ENCODE assay signal across 9 mouse cellular contexts in the genomic region with DNA sequence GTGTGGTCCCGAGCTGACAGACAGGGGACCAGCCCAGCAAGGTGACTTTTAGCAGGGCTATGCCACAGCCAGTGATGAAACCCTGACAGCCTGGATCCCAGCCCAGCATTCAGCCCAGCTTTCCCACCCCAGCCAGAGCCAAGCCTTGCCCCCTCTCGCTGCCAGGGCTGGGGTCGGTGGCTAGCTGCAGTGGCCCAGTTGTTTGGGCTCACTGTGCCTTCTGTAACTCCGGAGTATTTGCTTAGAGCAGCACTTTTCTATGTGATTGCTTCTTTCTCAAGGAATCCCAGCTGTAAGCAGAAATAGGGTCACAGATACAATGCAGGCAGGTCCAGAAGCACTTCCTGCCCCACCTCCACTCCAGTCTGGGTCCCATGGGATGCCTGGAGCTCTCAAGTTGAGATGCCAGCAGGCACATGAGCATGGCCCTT.
DNase-seq lines count a peak whose midpoint lies in the region; ATAC-seq lines count a peak whose summit lies in the region.
"Had no signal": no experiment of that assay in that cellular context is flagged by ENCODE, and none has a peak within 500 bp of the region (broad histone marks: within the 10 kb centered on the region; RNA-seq: fewer than 3 reads in every experiment).

No protein-coding gene starts in this region.

- WGBS in embryonic facial prominence, embryonic 10.5 days = 62% methylated on average over 4 of the region's 4 CpGs
- 63% methylated on average over 4 of the region's 4 CpGs for WGBS in hindbrain, embryonic 14.5 days
- 46% methylated on average over 4 of the region's 4 CpGs for WGBS in liver, embryonic 16.5 days (ENCODE audit: insufficient replicate concordance)
- 82% methylated on average over 4 of the region's 4 CpGs for WGBS in forebrain, embryonic 15.5 days

- DNase-seq in left cerebral cortex, postnatal 4 days = peak; percentile 13
- no peak for DNase-seq in left cerebral cortex, postnatal 25 days (ENCODE audit: low spot score in 2 of 2)
- DNase-seq in embryonic facial prominence, embryonic 10.5 days (ENCODE audit: low spot score) = peak; percentile 41
- DNase-seq in hindbrain, embryonic 14.5 days (ENCODE audit: low spot score) = no peak
- DNase-seq in lung, postnatal 25 days (ENCODE audit: low spot score) = no peak
- DNase-seq in layer of hippocampus, postnatal 36 days = no peak

- no peak overlapping the region for H3K4me3 ChIP-seq in embryonic facial prominence, embryonic 10.5 days
- H3K4me3 ChIP-seq in hindbrain, embryonic 14.5 days (replicated peaks; ENCODE audit: low read length) = no peak overlapping the region
- no peak overlapping the region for H3K4me3 ChIP-seq in liver, embryonic 16.5 days (ENCODE audit: low read depth, low read length)
- no peak overlapping the region for H3K4me3 ChIP-seq in forebrain, embryonic 15.5 days
- H3K4me3 ChIP-seq: megakaryocyte, embryonic 14.5 days had no signal

- no peak overlapping the region for H3K9ac ChIP-seq in hindbrain, embryonic 14.5 days
- no peak overlapping the region for H3K9ac ChIP-seq in liver, embryonic 16.5 days (ENCODE audit: low read depth, low read length)
- H3K9ac ChIP-seq in forebrain, embryonic 15.5 days (replicated peaks) = no peak overlapping the region

- H3K27me3 ChIP-seq in embryonic facial prominence, embryonic 10.5 days (replicated peaks; ENCODE audit: low read depth, poor library complexity, severe bottlenecking) = no peaks in the 10 kb centered on the region
- no peaks in the 10 kb centered on the region for H3K27me3 ChIP-seq in hindbrain, embryonic 14.5 days (ENCODE audit: control insufficient read depth, insufficient read depth, low read length)
- no peaks in the 10 kb centered on the region for H3K27me3 ChIP-seq in liver, embryonic 16.5 days (ENCODE audit: control insufficient read depth, insufficient read depth, low read depth, low read length)
- no peaks in the 10 kb centered on the region for H3K27me3 ChIP-seq in forebrain, embryonic 15.5 days
- H3K27me3 ChIP-seq: megakaryocyte, embryonic 14.5 days had no signal

- intact Hi-C loops in left cerebral cortex, postnatal 4 days (cut with DNase I) = no loop called here
- intact Hi-C loops in left cerebral cortex, postnatal 25 days (cut with DNase I) = no loop called here

- H3K9me3 ChIP-seq in embryonic facial prominence, embryonic 10.5 days = no peaks in the 10 kb centered on the region
- H3K9me3 ChIP-seq in hindbrain, embryonic 14.5 days (ENCODE audit: control insufficient read depth, low read length) = no peaks in the 10 kb centered on the region
- no peaks in the 10 kb centered on the region for H3K9me3 ChIP-seq in liver, embryonic 16.5 days (replicated peaks; ENCODE audit: control insufficient read depth, low read length)
- no peaks in the 10 kb centered on the region for H3K9me3 ChIP-seq in forebrain, embryonic 15.5 days
- H3K9me3 ChIP-seq: megakaryocyte, embryonic 14.5 days had no signal

- H3K36me3 ChIP-seq in embryonic facial prominence, embryonic 10.5 days (replicated peaks) = no peaks in the 10 kb centered on the region
- H3K36me3 ChIP-seq in hindbrain, embryonic 14.5 days (replicated peaks; ENCODE audit: control insufficient read depth, insufficient read depth) = peaks cover 6% of the 10 kb centered on the region; the same call in 1 of the 2 replicates
- H3K36me3 ChIP-seq in liver, embryonic 16.5 days (ENCODE audit: control insufficient read depth, insufficient read depth) = no peaks in the 10 kb centered on the region
- H3K36me3 ChIP-seq in forebrain, embryonic 15.5 days = no peaks in the 10 kb centered on the region

- peak overlapping the region; percentile 71 for H3K27ac ChIP-seq in embryonic facial prominence, embryonic 10.5 days (replicated peaks)
- peak overlapping the region; percentile 41; the same call in 1 of the 2 replicates for H3K27ac ChIP-seq in hindbrain, embryonic 14.5 days
- peak overlapping the region; percentile 24; the same call in 1 of the 2 replicates for H3K27ac ChIP-seq in liver, embryonic 16.5 days (ENCODE audit: low read length)
- H3K27ac ChIP-seq in forebrain, embryonic 15.5 days (replicated peaks) = no peak overlapping the region

- no peak overlapping the region for H3K4me2 ChIP-seq in hindbrain, embryonic 14.5 days (replicated peaks)
- no peak overlapping the region for H3K4me2 ChIP-seq in liver, embryonic 16.5 days (ENCODE audit: low read depth, low read length)
- no peak overlapping the region for H3K4me2 ChIP-seq in forebrain, embryonic 15.5 days (replicated peaks)

- peaks cover 34% of the 10 kb centered on the region for H3K4me1 ChIP-seq in embryonic facial prominence, embryonic 10.5 days
- no peaks in the 10 kb centered on the region for H3K4me1 ChIP-seq in hindbrain, embryonic 14.5 days (replicated peaks; ENCODE audit: control insufficient read depth, insufficient read depth, low read length)
- no peaks in the 10 kb centered on the region for H3K4me1 ChIP-seq in liver, embryonic 16.5 days (ENCODE audit: control insufficient read depth, low read depth, low read length)
- H3K4me1 ChIP-seq in forebrain, embryonic 15.5 days = no peaks in the 10 kb centered on the region

- no peak for ATAC-seq in hindbrain, embryonic 14.5 days (ENCODE audit: low FRiP score)
- ATAC-seq in liver, embryonic 16.5 days (ENCODE audit: low read depth) = 0 out of 2 replicates have a peak, but pooled peaks have one; percentile 19
- ATAC-seq in forebrain, embryonic 15.5 days (replicated peaks) = no peak

Comparison
In these comparisons a context has a peak if more than half of its experiments do, and no peak if none do; other contexts are left out.
1. DNase-seq: peak in left cerebral cortex, postnatal 4 days (single experiment) and embryonic facial prominence, embryonic 10.5 days (single experiment); none in left cerebral cortex, postnatal 25 days (0 of 2), hindbrain, embryonic 14.5 days (single experiment), lung, postnatal 25 days (single experiment) and layer of hippocampus, postnatal 36 days (0 of 2).